Mouse (Mus musculus): ENCODE results near the gene Fbxo21.

Fbxo21 gene

GRCm38 (mm10) chr5:118025880-118026279 is 49.4 kb downstream of the Fbxo21 start:
- DNase-seq: no peak

- no peak for DNase-seq
Measured at GRCm38 (mm10) chr5:118026343-118026742, 49.8 kb downstream of the Fbxo21 start.

- DNase-seq: no peak
Measured at GRCm38 (mm10) chr5:118027101-118027697, 50.7 kb downstream of the Fbxo21 start.

- peak; percentile 52 for DNase-seq
Measured at GRCm38 (mm10) chr5:118027698-118028190, 51.2 kb downstream of the Fbxo21 start, which contains the start of gene Tesc. Tesc (plus strand) TSS chr5:118027743.

DNA sequence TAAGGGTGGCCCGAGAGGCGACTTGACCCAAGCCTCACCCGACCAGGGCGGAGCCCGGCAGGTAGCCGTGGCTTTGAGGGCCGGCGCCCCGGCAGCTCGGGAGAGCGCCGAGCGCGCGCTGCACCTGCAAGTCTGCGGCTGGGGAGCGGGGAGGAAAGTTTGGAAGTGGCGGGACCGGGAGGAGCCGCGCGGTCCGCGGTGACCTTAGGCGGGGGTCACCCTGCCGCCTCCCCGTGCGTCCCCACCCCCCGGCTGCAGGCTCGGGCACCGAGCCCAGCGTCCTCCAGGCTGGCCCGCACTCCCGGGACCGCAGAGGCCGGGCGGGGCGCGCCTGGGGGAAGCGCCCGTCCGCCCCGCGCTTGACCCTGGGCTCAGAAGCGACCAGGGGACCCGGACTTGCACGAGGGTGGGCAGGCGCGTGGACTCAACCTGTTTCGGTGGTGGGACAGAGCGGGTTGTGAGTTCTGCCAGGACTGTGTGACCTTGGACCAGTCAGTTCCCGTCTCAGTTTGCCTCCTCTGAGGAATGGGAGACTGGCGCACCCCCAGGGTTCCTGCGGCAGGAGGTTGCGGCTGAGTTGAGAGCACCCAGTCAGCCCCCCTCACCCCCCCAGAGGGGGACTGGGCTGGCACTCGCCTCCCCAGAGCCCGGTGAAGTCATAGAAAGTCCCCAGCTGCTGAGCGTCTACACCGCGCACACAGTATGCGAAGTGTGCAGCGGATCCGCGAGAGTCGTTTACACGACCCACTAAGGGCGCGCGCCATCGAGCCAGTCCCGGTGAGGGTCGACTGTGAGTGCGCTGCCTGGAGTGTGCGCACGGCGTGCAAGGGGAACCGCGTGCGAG is 51.9 kb downstream of the Fbxo21 start:
- no peak for DNase-seq

DNA sequence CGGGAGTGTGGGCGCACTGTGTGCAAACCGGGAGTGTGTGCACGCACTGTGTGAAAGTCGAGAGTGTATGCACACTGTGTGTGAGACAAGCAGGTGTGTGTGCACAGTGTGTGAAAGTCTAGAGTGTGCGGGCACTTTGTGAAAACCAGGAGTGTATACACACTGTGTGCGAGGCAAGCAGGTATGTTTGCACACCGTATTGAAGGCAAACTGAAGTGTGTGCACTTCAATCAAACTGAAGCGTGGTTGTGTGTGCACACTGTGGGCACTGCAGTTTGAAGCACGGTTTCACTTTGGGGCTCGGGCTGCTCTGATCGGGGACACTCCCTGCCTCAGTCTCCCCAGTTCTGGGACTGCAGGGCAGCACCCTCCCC is 52.5 kb downstream of the Fbxo21 start:
- DNase-seq: no peak

DNA sequence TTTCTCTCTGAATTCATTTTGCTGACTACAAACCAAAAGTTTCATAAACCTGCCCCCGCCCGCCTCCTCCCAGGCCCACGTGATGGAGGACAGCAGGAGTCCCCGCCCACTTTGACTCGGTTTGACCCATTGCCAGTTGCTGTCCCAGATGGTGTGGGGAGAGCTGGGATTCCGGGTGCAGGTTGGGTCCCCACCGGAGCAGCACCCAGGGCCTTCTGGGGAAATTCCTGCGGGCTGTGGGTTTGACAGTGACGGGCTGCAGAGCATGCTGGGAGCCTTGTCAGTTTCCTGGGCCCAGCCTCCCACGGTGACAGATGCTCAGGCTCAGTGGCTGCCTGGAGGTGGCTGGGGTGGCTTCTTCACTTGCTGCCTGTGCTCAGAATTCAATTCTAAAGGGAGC is 52.9 kb downstream of the Fbxo21 start:
- DNase-seq: peak; percentile 93

DNA sequence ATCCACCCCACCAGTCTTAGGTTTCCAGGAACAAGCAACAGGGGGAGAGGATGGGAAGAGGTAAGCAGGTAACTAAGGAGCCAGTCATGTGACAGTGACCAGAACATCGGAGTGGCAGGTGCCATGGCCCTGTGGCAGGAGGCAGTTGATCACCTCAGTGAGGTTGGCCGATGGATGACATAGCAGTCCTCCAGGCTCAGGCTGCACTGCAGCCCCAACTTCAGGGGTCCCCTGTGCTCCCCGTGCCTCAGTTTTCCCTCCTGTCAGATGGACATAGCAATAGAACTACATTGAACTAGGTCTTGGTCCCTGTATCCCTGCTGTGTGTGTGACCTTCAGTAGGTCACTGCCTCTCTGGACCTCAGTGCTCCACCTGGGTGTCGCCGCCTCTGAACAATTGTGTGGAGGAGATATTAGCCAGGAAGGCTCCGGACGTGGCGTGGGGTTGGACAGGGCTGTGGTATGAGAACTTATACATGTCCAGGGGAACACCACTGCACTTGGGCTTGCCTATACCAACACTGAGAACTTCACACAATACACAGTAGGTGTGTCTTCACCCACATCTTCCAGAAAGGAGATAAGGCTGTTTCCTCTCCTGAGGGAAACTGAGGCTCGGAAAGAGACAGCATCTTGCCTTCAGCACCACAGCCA is 53.6 kb downstream of the Fbxo21 start:
- DNase-seq: no peak

- DNase-seq: no peak
Measured at GRCm38 (mm10) chr5:118031059-118031458, 54.5 kb downstream of the Fbxo21 start.

GRCm38 (mm10) chr5:118031508-118031907 is 55.0 kb downstream of the Fbxo21 start:
- DNase-seq: no peak

GRCm38 (mm10) chr5:118033328-118033727 is 56.8 kb downstream of the Fbxo21 start:
- DNase-seq: no peak

DNA sequence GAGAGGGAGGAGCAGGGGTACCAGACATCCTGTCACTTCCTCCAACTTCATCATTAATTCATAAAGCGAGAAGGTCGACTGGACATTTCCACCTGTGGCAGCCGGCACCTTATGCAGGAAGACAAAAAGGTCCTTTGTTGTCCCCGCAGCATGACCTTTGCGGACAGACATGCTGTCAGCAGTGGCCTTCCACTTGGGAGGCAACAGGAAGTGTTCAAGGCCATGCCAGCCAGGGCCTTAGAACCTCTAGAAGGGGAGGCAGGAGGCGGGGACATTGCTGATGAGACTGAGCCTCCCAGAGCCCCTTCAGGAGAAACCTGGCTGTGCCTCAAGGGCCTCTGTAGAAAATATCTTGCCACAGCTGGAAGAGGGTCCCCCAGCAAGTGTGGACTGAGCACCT is 57.2 kb downstream of the Fbxo21 start:
- DNase-seq: no peak

GRCm38 (mm10) chr5:118034632-118035031 is 58.1 kb downstream of the Fbxo21 start:
- DNase-seq: no peak

GRCm38 (mm10) chr5:118035786-118036185 is 59.3 kb downstream of the Fbxo21 start:
- DNase-seq: no peak

DNA sequence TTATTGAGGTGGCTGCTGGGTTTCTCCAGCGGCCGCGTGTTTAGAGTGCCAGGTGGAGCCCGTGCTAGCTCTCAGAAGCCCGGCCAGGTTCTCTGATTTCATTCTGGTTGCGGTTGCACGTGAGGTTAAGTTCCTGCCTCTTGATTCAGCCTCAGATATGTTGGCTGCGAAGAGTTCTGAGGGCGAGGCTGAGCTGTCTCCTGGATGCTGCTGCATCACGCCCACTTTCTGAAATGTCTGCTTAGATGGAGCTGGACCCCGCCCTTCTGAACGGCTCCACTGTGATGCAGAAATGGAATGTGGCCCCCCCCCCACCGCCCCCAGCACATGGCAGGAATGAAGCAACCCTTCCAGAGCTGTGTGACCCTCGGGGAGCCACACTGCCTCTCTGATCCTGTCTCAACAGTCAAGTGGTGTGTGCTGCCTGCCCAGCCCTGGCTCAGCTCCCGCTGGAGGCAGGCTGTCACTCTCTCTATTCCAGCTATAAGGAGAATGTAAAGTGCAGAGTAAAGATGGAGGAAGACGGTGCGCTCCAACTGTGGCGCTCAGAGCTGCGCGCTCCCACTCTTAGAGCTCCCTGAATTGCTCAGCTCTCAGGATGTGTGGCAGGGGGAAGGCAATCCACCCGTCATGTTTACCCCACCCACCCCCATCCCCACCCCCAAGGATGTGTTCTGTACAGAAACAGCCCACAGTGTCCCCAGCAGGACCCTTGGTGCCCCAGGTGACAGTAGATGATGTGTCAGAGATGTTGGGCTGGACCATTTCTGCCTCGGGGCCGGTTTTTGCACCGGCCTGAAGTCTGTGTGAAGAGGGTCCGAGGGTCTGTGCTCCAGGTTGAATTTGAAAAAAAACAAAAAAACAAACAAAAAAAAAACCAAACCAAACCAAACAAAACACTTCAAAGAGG is 60.6 kb downstream of the Fbxo21 start:
- DNase-seq: peak; percentile 77

- DNase-seq: peak; percentile 53
Measured at GRCm38 (mm10) chr5:118037798-118038484, 61.4 kb downstream of the Fbxo21 start.

- peak; percentile 45 for DNase-seq
Measured at GRCm38 (mm10) chr5:118039241-118039668, 62.7 kb downstream of the Fbxo21 start.

- no peak for DNase-seq
Measured at GRCm38 (mm10) chr5:118042599-118042998, 66.1 kb downstream of the Fbxo21 start.

- DNase-seq: no peak
Measured at GRCm38 (mm10) chr5:118043761-118044160, 67.2 kb downstream of the Fbxo21 start.

DNA sequence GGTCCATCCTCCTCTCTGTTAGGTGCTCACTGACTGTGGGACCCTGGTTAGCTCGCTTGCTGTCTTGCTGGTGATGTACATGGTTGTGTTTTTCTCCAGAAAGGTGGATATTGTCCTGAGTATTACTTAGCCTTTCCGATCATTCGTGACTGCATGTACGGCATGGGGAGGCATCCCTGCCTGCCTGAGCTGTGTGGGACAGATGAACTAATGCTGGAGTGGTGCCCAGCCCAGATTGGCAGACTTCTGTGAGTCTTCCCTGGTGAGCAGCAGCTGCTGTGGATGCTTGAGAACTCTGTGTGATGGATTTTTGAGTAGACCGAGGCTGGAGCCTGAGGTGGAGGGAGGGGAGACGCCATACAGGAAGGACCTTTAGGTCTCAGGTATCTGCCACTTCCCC is 68.4 kb downstream of the Fbxo21 start:
- peak; percentile 70 for DNase-seq

DNA sequence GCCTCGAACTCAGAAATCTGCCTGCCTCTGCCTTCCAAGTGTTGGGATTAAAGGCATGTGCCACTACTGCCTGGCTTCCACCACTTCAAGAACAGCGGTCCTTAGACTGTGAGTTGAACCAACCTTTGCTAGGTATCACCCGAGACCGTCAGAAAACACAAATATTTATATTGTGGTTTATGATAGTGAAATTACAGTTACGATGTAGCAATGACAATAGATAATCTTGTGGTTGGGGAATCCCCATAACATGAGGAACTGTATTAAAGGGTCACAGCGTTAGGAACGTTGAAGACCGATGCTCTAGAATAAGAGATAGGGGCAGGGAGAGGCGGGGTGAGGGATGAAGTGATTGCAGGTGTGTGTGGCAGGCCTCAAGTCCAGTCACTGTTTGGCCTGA is 68.9 kb downstream of the Fbxo21 start:
- no peak for DNase-seq

Data from right cerebral cortex, adult 18-20 months (tissue).